Mouse (Mus musculus) monocyte, adult 2 months (primary cell): ENCODE data around the gene Polg2.
A peak's percentile ranks its signal among the peaks of the same experiment; 100 is the strongest.
"Not testable (repeated sequence)": the region's sequence is repeated elsewhere in the genome, so short reads cannot be mapped to it uniquely, and the experiment has no call there.

ENCODE experiments used
- DNase-seq, 2 experiments: peaks; one replicate each; pipeline ENCODE4 v3.0.0; 2022; ENCODE audit warnings: low spot score in 2 of 2, low read depth in 1 of 2

The Polg2 gene

DNA sequence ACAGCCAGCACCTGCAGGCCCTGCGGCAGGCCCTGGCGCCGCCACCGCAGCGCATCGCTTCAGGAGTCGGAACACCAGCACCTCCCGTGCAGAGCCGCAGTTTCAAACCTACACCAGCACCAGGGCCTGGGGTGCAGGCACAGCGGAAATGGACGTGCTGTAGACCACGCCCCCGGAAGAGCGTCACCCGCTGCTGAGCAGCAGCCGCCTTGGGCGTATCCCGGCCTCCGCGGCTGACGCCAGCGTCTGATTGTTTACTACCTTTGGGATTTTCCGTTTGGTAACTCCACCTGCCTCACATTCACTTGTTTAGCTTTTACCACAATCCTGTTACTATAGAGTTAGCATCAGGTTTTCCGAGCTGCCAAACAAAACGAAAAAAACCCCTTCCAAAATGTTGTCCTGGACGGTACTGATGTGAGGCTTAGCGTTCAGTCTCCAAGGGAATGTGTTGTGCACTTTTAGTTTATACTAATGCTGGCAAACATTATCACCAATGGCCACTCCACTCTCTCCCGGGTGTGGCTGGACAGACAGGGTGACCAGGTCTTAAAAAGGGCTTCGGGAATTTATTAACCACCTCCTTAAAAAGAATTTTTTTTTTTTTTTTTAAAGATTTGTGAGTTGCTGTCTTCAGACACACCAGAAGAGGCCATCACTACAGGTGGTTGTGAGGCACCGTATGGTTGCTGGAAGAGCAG, at the start of gene Polg2:
Gene Polg2, minus strand, starts transcription at position 150 of the 701 bp plus-strand sequence.
- peak; percentile 79 to 87 for DNase-seq

GRCm38 (mm10) chr11:106828079-106828478, 48.7 kb upstream of the Polg2 start:
- no peak for DNase-seq

- DNase-seq = no peak
Observed at GRCm38 (mm10) chr11:106824403-106824802, 45.1 kb upstream of the Polg2 start.

DNA sequence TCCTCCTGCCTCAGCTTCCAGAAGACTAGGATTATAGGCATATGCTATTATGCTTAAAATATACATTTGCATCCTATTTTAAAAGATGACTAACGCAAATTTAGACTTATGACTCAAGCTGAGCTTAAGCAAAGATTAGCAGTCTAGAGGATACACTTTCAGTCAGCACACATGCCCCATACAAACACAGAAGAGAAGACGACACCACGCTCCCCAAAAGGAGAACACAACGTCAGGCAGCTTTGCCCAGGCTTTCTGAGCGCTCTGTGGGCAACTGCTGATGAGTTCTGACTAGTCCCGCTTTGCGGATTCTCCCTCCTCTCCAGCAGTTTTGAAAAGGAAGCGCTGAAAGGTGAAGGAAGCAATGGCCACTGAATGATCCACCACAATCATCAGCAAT, 44.4 kb upstream of the Polg2 start:
- DNase-seq = no peak

- DNase-seq = no peak
Observed at GRCm38 (mm10) chr11:106822911-106823310, 43.6 kb upstream of the Polg2 start.

GRCm38 (mm10) chr11:106822491-106822890, 43.2 kb upstream of the Polg2 start:
- DNase-seq = no peak

GRCm38 (mm10) chr11:106821397-106821796, 42.1 kb upstream of the Polg2 start:
- DNase-seq = no peak

GRCm38 (mm10) chr11:106820972-106821371, 41.6 kb upstream of the Polg2 start:
- peak; percentile 22 to 48 for DNase-seq

GRCm38 (mm10) chr11:106820252-106820651, 40.9 kb upstream of the Polg2 start:
- no peak for DNase-seq

DNA sequence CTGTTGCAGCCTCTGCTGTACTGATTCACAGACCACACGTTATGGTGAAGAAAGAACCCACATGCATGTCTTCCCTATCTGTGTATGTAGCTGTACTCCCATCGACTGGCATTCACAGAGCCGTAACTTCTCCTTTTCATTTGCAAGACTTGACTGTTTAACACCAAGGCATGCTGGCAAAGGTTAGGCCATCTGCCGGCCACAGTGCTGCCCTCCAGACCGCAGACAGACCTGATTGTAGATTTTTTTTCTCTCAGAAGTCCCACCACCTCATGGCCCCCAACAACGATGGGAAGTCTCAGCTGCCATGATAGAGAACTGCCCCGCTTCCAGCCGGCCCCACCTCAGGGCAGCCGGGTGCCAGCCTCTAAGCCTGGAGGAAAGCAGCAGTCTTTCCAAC, 40.3 kb upstream of the Polg2 start:
- DNase-seq = peak in 1 of 2 experiments; percentile 3

DNA sequence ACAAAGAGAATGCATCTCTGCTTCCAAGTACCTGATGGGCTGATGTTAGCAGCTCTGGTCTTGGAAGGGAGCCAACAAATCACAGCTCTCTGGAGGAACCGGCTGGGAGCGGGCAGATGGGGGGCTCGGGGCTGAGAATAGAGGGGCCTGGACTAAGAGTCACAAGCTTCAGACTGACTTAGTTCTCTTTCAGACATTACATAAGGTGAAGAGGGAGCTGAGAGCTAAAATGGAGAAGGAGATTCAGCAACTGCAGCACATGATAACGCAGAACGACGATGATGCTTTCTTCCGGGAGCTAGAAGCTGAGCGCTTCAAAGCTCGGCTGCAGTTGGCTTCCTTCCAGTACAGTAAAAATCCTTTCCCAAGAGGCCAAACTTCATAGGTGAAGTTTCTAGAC, 39.0 kb upstream of the Polg2 start:
- no peak for DNase-seq

DNA sequence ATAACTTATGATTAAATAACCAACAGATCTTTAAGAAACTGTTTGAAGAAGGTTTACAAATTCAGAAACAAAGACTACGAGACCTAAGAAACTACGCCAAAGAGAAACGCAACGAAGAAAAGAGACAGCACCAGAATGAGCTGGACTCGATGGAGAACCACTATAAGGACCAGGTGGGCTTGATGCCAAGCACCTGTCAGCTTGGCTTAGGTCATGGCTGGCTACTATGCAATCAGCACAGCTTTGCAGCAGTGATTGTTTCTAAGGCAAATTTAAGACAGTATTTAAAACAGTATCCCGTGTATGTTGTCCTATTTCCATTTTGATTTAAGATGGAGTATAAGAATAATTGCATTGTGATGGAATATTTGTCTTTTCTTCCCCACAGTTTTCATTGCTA, 38.5 kb upstream of the Polg2 start:
- no peak for DNase-seq

- no peak for DNase-seq
Observed at GRCm38 (mm10) chr11:106817156-106817555, 37.8 kb upstream of the Polg2 start.

- no peak for DNase-seq
Observed at GRCm38 (mm10) chr11:106816316-106816715, 37.0 kb upstream of the Polg2 start.

DNA sequence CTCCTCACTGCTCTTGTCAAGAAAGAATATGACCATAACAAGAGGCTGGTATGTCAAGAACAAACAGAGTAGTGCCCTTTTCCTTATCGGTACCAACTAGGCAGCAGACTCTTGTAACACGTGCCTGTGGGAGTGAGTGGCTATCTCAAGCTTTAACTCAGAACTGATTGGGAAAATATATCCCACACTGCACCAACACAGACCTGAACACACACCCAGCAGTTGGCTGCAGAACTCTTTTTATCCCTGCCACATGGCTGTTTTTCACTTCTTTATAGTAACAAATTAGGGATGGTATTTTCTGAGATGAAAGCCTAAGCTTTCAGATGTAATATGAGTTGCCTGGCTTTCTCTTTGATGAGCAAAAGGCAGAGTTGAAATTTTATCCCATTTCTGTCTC, 36.4 kb upstream of the Polg2 start:
- DNase-seq = no peak

GRCm38 (mm10) chr11:106815331-106815730, 36.0 kb upstream of the Polg2 start:
- no peak for DNase-seq

- no peak for DNase-seq
Observed at GRCm38 (mm10) chr11:106814601-106815320, 35.4 kb upstream of the Polg2 start.

DNA sequence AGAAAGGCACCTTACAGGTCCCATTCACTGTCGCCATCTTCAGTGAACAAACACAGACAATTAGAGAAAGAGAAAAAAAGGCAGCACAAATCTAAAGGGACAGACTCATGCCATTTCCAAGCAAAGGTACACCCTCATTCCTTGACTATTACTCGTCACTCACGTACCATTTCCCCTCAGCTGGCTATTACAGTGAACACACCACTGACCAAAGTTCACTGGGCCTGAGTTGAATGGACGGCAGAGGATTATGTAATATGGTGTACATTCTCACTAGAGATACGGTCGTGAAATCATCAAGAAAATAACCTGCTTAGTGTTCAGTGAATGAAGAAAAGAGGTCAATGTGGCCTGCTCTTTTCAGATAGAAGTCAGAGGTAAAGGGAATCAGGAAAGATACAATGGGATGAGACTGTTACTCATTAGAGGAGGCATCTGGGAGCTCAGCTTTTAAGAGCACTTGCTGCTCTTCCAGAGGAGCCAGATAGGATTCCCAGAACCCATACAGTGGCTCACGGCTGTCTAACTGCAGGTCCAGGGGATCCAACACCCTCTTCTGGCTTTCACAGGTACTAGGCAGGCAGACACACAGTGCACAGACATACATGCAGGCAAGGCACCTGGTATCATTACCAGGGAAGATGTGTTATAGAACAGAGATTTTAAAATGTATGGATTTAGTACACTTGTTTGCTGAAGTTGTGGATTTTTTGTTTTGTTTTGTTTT, 33.2 kb upstream of the Polg2 start:
- no peak for DNase-seq

GRCm38 (mm10) chr11:106807442-106807841, 28.1 kb upstream of the Polg2 start:
- DNase-seq = not testable (repeated sequence)

DNA sequence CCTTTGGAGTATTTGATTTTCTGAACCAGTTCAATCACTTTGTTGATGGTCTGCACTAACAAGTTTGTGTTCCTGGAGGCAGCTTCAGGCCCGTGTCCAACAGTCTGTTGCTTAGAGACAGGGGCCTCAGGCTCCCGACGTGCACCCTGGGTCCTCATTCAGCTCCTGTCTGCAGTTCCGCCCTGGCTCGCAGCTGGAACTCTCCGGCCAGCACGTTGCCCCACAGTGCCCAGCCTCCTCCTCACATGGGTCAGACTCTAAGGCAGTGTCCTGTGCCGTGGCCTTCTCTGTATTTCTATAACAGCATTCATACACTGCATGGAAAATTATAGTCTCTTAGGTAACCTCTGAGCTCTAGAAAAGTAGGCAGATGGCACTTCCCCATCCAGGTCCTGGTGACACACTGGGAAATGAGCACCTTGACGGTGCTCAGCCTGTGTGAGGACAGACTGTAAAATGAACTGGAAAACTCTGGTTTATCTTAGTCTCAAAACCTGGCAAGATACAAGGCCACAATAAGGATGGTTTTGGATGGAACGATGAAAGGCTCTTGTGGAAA, 22.8 kb upstream of the Polg2 start:
- no peak for DNase-seq

DNA sequence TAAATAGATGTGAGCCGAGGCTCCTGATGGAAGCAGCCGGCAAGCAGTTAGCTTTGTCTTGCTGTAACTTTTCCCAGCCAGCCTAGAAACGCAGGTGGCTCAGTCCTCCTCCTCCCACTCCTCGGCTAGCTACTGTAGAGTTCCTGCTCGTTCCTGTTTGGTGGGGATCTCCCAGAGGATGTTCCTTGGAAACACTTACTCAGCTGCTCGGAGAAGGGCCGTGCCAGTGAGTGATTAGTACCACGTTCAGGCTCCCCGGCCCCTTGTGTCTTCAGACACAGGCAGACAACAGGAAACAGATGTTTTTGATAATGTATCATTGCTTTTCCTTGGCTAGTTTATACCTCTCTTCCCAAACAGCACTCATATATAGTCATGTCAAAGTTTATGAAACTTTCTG, 16.3 kb upstream of the Polg2 start:
- no peak for DNase-seq

DNA sequence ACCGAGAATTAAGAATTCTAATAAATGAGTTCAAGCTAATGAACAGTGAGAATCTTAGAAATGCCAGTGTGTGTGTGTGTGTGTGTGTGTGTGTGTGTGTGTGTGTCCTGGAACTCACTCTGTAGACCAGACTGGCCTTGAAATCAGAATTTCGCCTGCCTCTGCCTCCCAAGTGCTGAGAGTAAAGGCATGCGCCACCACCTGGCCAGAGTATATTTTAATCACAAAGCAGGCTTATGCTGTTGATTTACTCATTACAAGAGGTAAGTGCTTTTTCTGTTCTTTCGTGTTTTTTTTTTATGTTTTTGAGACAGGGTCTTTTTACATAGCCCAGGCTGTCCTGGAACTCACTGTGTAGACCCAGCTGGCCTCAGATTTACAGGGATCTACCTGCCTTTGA, 14.5 kb upstream of the Polg2 start:
- DNase-seq = no peak
